Mouse (Mus musculus): ENCODE results near the gene Evl. TPM values are rescaled to one million over a fixed set of nuclear protein-coding genes. Genes with fewer than 3 reads are reported as not detected.

Evl gene
- polyA plus RNA-seq, 1 experiment, result 33.3 TPM

DNA sequence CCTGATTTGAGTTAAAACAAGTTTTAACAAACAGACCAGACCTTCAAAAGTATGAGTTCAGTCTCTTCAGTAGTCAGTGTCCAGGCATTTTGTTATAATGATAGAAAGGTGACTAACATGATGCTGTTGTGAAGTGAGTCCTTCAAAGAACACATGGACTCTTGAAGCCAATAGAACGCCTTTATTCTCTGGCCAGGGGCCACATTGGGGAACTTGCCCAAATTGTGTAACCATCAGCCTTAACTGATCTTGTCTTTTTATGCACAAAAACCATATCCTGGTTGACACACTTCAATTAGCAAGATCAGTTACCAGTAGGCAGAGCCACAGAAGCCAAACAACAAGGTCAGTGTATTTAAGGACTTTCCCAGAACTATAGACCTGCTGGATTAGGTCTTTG is 75.0 kb downstream of the Evl start:
- Histone ChIP-seq H3K4me1 (ENCODE audit: control insufficient read depth, insufficient read depth, low read length) (no peaks in the 10 kb centered on the region), H3K4me3 (ENCODE audit: insufficient read depth, low read depth, low read length) (no peak overlapping the region), H3K27ac (ENCODE audit: insufficient read depth, low read depth, low read length) (no peak overlapping the region), H3K36me3 (ENCODE audit: control insufficient read depth, insufficient read depth, low read length) (no peaks in the 10 kb centered on the region), H3K27me3 (replicated peaks; ENCODE audit: control insufficient read depth, insufficient read depth, low read length) (no peaks in the 10 kb centered on the region)
- WGBS, result 83% methylated on average over 1 of the region's 1 CpGs
- no peak for DNase-seq
- TF ChIP-seq POLR2A (IDR thresholded peaks at IDR 0.05; ENCODE audit: low read depth, low read length), result no peak
- no peak for TF ChIP-seq CTCF (conservative IDR thresholded peaks at IDR 0.05; ENCODE audit: insufficient read depth, insufficient read length, low read depth, low read length)

DNA sequence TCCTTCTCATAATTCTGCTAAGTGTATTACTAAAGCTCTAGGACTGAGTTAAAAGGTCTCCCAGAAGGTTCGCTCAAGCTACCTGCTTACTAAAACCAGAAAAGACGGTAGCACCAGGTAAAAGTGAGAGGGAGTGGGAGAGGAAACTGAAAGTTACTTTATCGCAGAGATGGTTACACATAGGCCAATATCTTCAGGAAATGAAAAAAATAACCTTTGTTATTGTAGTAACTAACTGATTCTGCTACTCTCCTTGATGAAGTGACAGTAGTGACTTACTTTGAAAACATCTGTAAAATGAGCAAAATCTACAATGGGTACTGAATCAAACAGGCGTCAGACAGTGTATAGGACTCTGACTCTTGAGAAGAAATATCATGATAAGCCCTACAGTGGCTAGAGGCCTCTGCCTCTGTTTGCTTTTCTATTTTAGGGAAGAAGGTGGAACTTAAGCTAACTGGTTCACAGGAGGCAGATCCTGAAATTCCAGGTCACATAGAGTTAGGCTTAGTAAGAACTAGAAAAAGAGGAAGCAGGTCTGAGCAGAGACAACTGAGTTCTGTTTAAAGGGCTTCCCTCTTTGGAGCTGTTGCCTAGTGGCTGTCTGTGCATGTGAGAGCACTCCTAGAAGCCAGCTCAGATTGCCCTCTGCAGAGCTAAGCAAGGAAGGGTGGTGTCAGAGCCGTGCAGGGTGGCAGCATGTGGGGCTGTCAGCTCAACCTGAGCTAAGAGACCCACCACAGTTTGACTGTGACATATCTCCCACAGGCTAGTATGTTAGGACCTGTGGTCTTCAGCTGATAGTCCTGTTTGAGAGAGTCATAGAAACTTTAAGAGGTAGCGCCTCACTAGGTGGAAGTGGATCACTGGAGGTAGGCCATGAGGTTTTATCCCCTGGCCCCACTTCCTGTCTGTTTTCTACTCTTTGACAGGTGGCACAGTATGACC is 76.5 kb downstream of the Evl start:
- Histone ChIP-seq H3K27ac (ENCODE audit: insufficient read depth, low read depth, low read length) (no peak overlapping the region), H3K4me1 (ENCODE audit: control insufficient read depth, insufficient read depth, low read length) (no peaks in the 10 kb centered on the region), H3K27me3 (replicated peaks; ENCODE audit: control insufficient read depth, insufficient read depth, low read length) (no peaks in the 10 kb centered on the region), H3K36me3 (ENCODE audit: control insufficient read depth, insufficient read depth, low read length) (no peaks in the 10 kb centered on the region), H3K4me3 (ENCODE audit: insufficient read depth, low read depth, low read length) (no peak overlapping the region)
- DNase-seq, result no peak
- WGBS, result 84% methylated on average over 6 of the region's 6 CpGs
- TF ChIP-seq POLR2A (IDR thresholded peaks at IDR 0.05; ENCODE audit: low read depth, low read length) (no peak), CTCF (conservative IDR thresholded peaks at IDR 0.05; ENCODE audit: insufficient read depth, insufficient read length, low read depth, low read length) (no peak)

DNA sequence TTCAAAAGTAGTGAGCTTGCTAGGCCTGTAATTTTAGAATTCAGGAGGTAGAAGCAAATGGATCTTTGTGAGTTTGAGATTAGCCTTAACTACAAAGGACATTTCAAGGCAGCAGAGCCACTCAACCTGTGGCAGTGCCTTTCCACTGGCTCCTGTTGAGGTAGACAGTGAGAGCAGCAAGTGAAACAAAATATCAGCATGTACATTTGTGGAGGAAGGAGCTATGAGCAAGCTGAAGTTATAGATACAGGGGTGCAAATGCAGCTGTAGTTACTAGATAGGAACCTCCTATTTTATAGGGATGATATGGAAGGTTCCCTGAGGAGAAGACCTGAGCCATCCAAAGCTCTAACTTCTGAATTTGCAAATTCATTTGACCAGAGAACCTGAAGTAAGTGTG is 78.0 kb downstream of the Evl start:
- Histone ChIP-seq H3K4me1 (ENCODE audit: control insufficient read depth, insufficient read depth, low read length) (no peaks in the 10 kb centered on the region), H3K27me3 (replicated peaks; ENCODE audit: control insufficient read depth, insufficient read depth, low read length) (no peaks in the 10 kb centered on the region), H3K36me3 (ENCODE audit: control insufficient read depth, insufficient read depth, low read length) (no peaks in the 10 kb centered on the region), H3K27ac (ENCODE audit: insufficient read depth, low read depth, low read length) (no peak overlapping the region), H3K4me3 (ENCODE audit: insufficient read depth, low read depth, low read length) (no peak overlapping the region)
- DNase-seq, result no peak
- TF ChIP-seq POLR2A (IDR thresholded peaks at IDR 0.05; ENCODE audit: low read depth, low read length) (no peak), CTCF (conservative IDR thresholded peaks at IDR 0.05; ENCODE audit: insufficient read depth, insufficient read length, low read depth, low read length) (no peak)

DNA sequence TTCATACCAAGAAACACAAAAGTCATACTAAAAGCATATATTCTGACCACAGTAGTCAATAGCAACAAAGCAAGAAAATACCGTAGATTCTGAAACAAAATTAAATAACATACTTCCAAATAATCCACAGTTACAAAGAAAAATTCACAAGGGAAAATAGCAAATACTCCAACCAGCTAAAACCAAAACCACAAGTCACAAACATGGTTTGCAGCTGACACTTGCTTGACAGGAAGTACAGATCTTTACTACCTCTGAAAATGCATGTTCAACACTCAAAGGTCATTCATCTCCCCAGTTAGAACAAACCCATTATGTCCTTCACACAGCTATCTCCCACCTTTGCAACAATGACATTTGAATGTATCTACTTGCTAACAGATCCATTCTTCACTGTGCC is 79.5 kb downstream of the Evl start:
- TF ChIP-seq CTCF (conservative IDR thresholded peaks at IDR 0.05; ENCODE audit: insufficient read depth, insufficient read length, low read depth, low read length) (no peak), POLR2A (IDR thresholded peaks at IDR 0.05; ENCODE audit: low read depth, low read length) (no peak)
- 88% methylated on average over 1 of the region's 1 CpGs for WGBS
- Histone ChIP-seq H3K4me1 (ENCODE audit: control insufficient read depth, insufficient read depth, low read length) (no peaks in the 10 kb centered on the region), H3K27ac (ENCODE audit: insufficient read depth, low read depth, low read length) (no peak overlapping the region), H3K4me3 (ENCODE audit: insufficient read depth, low read depth, low read length) (no peak overlapping the region), H3K36me3 (ENCODE audit: control insufficient read depth, insufficient read depth, low read length) (no peaks in the 10 kb centered on the region), H3K27me3 (replicated peaks; ENCODE audit: control insufficient read depth, insufficient read depth, low read length) (no peaks in the 10 kb centered on the region)
- DNase-seq, result no peak

DNA sequence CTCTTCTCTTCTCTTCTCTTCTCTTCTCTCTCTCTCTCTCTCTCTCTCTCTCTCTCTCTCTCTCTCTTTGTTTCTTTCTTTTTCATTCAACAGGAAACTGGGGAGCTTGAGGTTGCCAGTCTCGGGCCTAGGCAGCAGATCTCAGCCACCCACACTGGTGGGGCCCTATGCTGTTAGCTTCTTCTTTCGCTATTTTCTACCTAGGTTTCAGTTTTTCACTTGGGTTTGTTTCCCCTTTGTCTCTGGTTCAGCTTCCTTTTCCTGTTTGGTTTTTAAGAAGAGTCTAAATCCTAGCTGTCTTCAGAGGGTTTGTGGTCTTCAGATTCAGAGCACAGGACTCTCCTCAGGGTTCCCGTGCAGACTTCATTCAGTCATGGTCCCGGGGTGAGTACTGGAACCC is 81.0 kb downstream of the Evl start:
- no peak for DNase-seq
- Histone ChIP-seq H3K4me3 (ENCODE audit: insufficient read depth, low read depth, low read length) (no peak overlapping the region), H3K4me1 (ENCODE audit: control insufficient read depth, insufficient read depth, low read length) (no peaks in the 10 kb centered on the region), H3K27me3 (replicated peaks; ENCODE audit: control insufficient read depth, insufficient read depth, low read length) (no peaks in the 10 kb centered on the region), H3K27ac (ENCODE audit: insufficient read depth, low read depth, low read length) (no peak overlapping the region), H3K36me3 (ENCODE audit: control insufficient read depth, insufficient read depth, low read length) (no peaks in the 10 kb centered on the region)
- TF ChIP-seq POLR2A (IDR thresholded peaks at IDR 0.05; ENCODE audit: low read depth, low read length), result no peak
- 85% methylated on average over 4 of the region's 4 CpGs for WGBS

DNA sequence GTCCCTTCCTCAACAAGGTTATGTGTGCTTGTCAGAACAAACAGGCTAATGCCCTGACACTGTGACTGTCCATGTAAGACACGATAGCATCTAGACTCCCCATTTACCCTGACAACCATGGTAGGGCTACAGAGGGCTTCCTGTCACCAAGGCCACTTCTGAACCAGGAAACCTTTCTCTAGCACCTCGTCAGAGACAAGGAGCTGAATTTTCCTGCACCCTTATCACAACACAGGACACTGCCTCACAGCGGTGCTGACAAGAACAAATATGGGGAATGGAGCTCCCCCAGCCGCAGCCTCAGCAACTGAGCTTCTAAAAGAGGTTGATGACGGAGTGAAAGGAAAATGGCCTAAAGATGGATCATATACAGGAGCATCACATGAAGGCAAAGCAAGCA is 82.9 kb downstream of the Evl start:
- Histone ChIP-seq H3K27me3 (replicated peaks; ENCODE audit: control insufficient read depth, insufficient read depth, low read length) (no peaks in the 10 kb centered on the region), H3K36me3 (ENCODE audit: control insufficient read depth, insufficient read depth, low read length) (no peaks in the 10 kb centered on the region), H3K4me1 (ENCODE audit: control insufficient read depth, insufficient read depth, low read length) (no peaks in the 10 kb centered on the region), H3K27ac (ENCODE audit: insufficient read depth, low read depth, low read length) (no peak overlapping the region), H3K4me3 (ENCODE audit: insufficient read depth, low read depth, low read length) (no peak overlapping the region)
- DNase-seq, result no peak
- TF ChIP-seq CTCF (conservative IDR thresholded peaks at IDR 0.05; ENCODE audit: insufficient read depth, insufficient read length, low read depth, low read length) (no peak), POLR2A (IDR thresholded peaks at IDR 0.05; ENCODE audit: low read depth, low read length) (no peak)
- WGBS, result 84% methylated on average over 5 of the region's 5 CpGs

DNA sequence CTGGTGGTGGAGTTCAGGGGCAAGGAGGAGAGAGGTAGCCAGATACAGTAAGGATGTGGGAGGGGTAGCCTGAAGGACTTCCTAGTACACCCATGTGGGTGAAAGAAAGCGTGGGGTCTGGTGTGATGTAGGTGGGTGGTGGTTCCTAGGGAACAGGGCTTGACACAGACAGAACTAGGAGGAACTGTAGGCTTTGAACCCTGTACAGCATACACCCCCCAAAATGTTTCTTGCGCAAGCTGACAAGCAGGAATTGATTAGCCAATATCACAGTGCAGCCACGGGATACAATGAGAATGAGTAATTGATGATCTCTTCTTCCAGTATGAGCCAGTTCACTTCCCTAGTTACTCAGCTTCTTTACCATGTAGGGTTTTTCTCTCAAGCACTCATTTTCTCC is 84.6 kb downstream of the Evl start:
- TF ChIP-seq POLR2A (IDR thresholded peaks at IDR 0.05; ENCODE audit: low read depth, low read length), result no peak
- no peak for TF ChIP-seq CTCF (conservative IDR thresholded peaks at IDR 0.05; ENCODE audit: insufficient read depth, insufficient read length, low read depth, low read length)
- H3K36me3 ChIP-seq (ENCODE audit: control insufficient read depth, insufficient read depth, low read length), result no peaks in the 10 kb centered on the region
- H3K4me3 ChIP-seq (ENCODE audit: insufficient read depth, low read depth, low read length), result no peak overlapping the region
- H3K4me1 ChIP-seq (ENCODE audit: control insufficient read depth, insufficient read depth, low read length), result no peaks in the 10 kb centered on the region
- WGBS, result 93% methylated on average over 3 of the region's 3 CpGs
- DNase-seq, result no peak
- H3K27ac ChIP-seq (ENCODE audit: insufficient read depth, low read depth, low read length), result no peak overlapping the region
- H3K27me3 ChIP-seq (replicated peaks; ENCODE audit: control insufficient read depth, insufficient read depth, low read length), result no peaks in the 10 kb centered on the region

Measured in kidney, adult 2 months (tissue).